Mouse (Mus musculus) retina, postnatal 1 day (tissue): ENCODE data around the gene Mknk1.

Experiments used
- DNase-seq: peaks from one replicate; pipeline ENCODE4 v3.0.0-alpha.2; 2012

Mknk1 gene

DNA sequence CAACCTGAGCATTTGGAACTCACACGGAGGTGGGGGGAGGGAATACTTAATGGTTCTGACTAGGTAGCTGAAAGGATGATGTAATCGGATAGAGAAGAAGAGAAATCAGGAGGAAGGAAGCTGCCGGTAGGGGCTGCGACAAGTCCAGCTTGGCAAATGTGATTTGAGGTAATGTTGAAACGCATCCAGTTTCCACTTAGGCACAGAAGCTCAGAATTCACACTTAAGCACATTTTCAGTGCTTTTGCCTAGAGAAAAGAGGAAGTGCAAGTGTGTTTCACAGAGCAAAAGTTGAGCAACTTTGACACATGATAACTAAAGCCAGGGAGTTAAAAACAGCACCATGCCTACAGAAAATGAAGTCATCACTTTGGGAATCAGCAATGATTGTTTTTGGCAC is 8.4 kb downstream of the Mknk1 start:
- no peak for DNase-seq

DNA sequence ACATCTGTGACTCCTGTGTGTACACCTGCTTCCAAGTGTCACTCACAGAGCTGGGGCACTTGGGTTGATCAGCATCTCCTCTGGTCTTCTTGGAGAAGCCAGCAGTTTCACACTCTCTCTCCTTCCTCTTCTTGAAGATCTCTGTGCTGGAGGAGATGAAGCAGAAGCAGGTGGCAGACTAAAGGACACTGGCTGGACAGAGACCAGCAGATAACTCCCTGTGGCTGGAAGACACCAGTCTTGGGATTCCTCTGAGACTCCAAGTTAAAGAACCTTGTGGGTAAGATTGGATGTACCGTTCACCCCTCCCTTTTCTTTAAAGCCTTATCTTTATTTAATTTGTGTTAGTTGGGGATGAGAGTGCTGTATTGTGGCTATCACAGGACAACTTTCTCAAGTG is 9.1 kb downstream of the Mknk1 start:
- DNase-seq, result no peak

DNA sequence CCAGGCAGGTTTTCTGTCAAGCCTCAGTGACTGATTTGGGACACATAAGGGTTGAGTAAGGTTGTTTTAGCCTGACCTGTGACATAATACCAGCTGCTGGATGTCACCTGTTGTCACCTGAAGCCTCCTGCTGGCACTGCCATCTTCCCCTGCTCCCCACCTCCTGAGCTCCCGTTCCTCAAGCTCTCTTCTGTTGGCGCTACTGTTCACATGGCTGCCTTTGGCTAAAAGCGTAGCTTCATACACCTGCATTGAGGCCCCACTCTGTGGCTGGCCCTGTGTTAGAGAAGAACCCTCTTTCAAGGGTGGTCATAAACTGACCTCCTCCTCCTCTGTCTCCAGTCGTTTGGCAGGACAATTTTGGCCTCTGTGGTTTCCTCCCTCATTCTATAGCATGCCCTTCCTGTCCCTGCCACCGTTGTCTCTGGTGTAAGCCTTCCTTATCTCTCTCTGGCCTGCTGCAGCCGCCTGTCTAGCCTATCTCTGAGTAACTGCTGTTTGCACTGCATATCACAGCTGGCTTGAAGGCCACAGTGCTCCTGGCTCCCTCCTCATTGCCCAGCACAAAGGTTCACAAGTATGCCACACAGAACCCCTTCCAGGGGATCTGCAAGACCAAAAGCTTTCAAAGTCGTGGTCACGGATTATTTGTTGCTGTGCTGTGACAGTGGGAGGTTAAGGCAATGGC is 10.1 kb downstream of the Mknk1 start:
- no peak for DNase-seq

DNA sequence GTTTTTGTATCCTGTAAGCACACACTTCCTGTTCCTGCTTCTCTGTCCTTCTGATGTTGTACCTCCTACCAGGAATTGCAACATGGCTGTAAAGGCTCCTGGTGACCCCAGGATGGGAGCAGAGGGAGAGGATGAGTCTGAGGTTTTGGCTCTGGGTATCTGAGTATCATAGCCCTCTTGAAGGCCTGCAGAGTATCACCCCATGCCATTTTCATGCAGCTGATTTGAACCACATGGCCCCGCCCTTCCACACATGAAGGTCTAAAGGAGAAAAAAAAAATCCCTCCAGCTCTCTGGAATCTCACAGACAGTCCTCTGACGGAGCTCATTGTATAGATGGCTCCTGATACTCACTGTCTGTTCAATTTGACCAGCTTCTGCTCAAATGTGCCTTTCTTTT is 11.1 kb downstream of the Mknk1 start:
- no peak for DNase-seq

DNA sequence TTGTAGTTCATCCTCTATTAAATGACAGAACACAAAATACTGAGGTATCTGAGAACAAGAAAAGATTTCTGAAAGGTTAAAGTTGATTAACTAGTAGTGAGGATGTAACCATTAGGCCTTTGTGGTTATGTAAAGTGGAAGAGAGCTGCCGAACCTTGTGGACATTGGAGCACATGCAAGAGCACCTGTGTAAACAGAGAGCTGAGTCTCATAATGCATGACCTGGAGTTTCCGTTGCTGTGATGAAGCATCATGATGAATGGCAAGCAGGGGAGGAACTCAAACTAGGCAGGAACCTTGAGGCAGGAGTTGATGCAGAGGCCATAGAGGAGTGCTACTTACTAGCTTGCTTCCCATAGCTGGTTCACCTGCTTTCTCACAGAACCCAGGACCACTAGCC is 11.6 kb downstream of the Mknk1 start:
- DNase-seq, result no peak

DNA sequence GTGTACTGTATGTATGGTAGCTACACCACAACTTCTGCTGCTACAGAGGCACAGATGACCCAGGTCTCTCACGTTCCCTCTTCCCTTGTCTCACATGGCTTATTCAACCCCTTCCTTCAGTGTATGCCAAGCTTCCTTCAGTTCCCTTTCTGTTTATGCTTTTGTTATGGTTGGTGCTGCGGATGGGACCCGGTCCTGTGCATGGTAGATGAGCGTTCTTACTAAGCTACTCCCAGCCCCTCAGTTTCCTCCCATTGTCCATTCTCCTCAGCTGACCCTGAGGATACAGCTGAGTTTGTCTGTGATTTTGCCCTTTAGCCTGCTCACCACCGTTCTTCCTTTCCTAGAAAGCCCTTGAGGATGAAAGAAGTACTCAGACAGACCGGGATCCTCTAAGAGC is 12.6 kb downstream of the Mknk1 start:
- no peak for DNase-seq

DNA sequence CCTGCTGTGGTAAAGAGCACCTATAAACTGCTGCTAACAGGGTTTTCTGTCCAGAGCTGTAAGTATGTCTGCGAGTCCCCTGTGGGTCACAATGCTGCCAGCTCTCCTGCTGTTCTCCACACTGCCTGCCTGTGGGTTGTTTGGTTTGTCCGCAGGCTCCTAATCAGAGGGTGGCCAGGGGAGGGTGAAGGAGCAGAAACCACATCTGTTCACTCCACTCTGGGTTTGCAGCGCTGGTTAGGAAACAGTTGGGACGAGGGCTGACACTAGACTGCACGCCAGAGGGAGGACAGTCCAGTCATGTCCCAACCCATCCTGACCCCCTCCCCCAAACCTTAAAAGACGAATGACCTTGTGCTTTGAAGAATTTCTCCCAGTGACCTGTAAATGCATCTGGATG is 16.1 kb downstream of the Mknk1 start:
- no peak for DNase-seq

DNA sequence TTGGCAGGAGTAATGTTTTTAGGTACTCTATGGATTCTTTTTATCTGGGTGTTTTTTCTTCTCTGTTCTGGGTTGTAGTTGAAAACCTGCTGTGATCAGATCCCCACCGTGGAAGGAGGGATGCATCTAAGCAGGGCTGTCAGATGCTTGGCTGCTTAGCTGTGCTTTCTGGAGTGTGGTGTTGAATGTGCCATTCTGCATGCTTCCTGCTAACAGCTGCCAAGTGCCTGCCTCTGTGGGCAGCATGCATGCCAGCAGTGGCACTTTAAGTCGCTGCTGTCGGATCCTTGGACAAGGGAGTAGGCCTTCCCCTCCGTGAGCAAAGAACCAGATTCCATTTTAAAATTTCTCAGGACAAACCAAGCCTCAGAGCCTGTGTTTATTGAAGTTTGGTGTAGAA is 16.6 kb downstream of the Mknk1 start:
- DNase-seq, result no peak

DNA sequence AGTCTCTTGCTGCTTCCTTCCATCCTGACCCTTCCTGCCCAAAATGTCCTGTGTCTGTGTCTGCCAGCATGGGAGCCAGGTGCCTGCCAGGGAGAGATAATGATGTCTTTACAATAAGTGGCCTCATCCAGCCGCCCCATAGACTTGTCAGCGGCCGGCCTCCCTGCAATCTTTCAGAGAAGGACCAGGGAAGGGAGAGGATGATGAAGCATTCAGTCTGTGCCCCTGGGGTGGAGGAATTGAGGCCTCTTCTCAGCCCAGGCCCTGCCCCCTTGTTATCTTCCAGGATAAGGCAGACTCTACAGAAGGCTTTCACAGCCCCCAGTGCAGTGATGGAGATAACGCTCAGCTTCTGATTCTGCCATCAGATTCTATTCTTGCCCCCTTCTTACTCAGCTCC is 17.3 kb downstream of the Mknk1 start:
- no peak for DNase-seq

DNA sequence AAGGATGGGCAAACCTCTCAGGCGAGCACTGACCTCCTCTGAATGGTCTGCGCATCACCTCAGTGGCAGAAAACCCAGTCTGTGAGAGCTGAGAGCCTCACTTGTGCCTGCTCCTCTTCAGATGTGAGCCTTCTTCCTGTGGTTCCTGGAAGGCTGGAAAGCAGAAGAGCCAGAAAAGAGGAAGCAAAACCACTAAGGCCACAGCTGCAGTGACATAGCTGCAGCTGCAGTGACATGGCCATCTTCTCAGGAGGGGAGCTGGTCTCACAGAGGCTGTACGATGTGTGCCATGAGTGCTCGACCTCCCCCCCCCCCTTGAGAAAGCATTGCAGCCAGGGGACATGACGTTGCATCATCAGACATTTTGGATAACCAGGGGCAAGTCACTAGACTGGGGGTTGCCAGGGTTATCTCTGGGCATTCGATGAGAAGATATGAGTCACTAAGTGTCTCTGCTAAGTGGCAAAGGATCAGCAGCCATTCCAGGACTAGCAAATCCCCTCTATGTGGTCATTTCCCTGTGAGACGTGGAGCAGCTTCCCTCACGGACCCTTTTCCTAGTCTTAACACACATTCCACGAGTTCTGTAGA is 18.4 kb downstream of the Mknk1 start:
- no peak for DNase-seq

DNA sequence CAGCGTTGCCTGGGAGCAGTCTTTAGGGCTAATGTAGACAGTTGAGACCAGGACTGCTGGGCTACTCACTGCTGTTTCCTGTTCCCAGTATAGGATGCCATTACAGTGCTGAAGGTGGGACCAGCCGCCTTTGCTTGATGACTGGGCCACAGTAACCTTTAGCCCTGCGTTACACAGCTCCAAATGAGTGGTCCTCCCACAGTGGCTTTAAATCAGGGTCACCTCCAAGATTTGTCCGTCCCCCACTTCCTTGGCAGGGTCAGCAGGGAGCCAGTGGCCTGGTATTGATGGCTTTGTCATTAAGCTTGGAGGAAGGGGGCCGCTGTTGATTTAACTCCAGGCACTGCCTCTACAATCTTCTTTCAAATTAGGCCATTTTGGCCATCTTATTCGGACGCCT is 24.4 kb downstream of the Mknk1 start:
- DNase-seq, result no peak

DNA sequence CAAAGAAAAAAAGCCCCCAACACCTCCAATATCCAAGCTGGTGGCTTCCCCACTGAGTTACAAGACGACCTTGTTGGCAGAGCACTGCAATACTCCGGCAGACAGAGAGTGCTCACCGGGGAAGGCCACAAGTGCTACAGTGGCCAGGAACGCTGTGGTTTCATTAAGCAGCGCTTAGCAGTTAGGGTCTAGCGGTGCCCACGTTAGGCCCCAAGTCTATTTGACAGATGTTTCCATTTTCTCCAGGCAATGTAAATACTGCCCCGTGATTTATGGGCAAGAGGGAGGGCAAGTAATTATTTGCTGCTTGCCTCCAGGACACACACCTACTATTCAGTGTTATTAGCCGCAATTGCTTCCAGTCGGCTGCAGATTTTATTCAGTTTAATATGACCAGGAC is 24.9 kb downstream of the Mknk1 start:
- no peak for DNase-seq

DNA sequence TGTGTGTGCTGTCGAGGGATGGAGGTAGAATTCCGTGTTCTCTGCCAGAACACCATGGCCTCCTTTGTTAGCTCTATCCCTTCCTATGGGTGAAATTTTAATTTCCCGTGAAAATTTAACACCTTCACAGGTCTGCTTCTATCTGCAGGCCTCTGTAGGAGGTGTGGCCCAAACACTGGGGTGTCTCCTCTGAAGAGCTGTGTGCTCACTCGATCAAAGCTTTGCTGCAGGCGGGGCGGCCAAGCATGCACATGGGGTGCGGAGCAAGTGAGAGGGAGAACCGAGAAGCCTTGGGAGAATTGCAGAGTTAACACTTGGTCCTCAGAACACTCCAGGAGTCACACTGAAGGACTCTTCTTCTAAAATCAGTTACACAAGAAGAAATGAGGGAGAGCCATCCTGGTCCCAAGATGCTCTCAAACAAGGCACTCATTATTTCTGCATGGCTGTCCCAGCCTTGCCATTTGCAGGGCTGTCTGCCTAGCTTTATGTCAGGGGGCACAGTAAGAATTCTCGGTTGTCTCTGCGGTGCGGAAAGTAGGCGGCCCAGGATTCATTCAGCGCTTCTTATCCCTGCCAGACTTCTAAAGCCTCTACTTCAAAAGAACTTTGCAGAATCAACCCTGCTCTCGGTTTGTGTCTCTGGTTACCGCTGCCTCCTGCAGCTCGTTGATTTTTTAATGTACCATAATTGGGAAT is 30.7 kb downstream of the Mknk1 start:
- DNase-seq, result peak; percentile 62

DNA sequence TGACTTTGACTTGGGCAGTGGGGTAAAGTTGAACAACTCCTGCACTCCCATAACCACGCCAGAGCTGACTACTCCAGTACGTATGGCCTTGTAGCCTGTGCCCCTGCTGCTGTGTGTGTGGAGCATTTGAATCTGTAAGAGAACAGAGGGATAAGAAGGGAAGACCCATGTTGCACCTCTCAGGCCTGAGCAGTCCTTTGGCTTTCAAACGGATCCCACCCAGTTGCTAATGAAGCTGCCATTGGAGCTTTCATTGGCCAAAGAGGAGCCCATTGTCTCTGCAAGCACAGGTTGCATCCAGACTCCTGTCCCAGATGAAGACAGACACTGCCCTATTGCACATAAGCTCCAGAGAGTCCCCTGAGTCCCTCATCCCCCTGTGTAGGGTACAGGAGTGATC is 34.2 kb downstream of the Mknk1 start:
- no peak for DNase-seq

DNA sequence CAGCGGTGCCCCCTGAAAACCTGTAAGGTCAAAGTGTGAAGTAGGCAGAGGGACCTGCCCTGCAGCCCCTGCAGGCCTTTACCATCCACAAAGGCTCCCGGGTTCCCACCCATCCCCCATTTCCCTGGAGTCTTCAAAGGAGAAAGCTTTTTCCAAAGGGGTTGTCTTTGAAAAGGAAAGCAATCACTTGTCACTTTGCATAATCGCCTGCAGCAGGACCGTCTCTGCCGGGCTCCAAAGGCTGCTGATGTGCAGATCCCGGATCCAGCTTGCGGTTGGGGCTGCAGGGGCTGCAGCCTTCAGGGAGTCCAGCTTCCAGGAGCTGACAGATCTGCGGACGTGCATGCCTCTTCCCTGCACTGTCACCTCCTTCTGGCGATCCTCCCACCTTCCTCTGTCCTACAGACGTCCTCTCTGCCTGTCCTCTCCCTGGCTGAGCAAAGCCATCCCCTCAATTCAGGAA is 39.2 kb downstream of the Mknk1 start:
- DNase-seq, result peak; percentile 71

DNA sequence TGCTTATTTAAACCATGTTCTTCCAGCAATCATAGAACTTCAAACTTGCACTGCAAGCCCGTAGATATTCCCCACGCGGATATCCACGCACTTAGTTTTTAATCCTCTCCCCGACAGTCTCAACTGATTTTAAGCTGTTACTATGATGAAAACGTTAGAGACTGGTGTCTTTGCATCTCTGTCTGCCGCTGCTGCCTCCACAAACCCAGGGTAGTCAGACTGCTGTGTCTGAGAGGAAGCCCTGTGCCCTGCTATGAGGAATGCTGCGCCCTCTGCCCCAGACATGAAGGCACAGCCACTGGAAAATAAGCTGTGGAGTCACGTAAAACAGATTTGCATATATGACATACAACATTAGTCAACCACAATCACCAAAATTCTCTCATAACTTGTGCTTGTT is 39.8 kb downstream of the Mknk1 start:
- DNase-seq, result no peak

DNA sequence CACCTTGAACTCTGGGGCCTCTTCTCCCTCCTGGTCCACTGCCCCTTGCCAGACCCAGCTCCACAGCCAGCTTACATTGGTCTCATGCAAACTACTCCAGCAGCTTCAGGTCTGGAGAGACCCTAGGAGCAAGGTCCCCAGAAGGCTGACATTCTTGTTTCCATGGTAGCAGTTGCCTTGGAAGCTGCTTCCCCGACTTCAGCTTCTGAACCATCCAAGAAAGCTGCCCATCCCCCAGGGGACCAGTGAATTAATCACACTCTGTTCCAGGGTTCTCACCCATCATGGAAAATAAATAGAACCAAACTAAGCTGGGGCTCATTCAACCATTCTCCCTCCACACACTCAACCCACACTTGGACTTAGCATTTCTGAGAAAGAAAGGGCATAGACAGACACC is 42.2 kb downstream of the Mknk1 start:
- peak; percentile 62 for DNase-seq

DNA sequence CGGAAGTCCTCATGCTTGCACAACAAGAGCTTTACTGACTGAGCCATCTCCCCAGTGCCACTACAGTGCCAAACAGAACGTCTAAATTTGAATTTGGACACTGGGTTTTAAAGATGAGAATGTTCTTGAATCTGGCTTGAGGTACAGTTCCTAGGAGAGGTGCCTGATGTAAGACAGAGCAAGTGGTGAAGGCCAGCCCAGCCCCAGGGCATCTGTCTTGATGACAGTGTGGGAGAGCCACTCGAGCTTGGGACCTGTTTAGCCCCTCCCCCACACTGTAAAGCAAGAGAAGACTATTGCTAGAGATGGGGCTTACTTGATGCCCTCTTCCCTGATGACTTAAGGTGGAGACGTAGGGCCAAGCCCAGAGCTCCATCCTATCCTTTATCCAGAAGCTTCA is 43.2 kb downstream of the Mknk1 start:
- DNase-seq, result no peak

DNA sequence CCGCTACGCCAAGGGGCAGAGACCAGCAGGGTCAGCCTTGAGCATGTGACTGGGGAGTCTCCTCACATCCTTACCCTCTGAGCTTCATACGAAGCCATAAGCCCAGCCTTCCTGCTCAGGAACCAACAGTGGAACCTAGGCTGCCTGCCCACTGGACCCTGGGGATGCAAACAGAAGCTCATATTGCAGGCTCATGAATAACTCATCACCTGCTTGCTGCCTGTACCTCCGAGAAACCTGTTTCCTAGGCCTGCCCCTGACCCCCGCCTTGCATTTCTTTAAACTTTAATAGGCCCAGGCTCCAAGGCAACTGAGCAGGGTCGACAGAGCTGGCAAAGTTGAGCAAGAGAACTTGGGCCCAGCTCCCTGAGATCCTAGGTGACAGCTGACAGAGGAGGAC is 45.0 kb downstream of the Mknk1 start, which contains the start of gene Kncn:
Gene Kncn, plus strand, starts transcription at position 379 of the 400 bp plus-strand sequence.
- DNase-seq, result peak; percentile 20

DNA sequence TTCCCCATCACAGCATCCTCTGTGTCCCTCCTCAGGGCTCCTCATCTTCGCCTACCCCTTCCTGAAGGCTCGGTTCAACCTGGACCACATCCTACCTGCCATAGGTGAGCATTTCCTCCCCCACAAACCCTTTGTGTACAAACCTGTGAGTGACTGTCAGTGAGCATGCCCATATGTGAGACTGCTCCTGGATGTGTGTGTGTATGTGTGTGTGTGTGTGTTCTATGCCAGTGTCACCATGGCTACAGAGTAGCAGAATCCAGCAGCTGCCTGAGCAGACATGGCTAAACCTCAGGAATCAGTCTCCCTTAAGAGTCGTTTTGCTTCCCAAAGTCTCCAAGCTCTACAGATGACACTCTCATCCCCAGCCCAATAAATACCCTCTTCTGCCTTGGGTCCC is 46.8 kb downstream of the Mknk1 start:
- DNase-seq, result peak; percentile 30

DNA sequence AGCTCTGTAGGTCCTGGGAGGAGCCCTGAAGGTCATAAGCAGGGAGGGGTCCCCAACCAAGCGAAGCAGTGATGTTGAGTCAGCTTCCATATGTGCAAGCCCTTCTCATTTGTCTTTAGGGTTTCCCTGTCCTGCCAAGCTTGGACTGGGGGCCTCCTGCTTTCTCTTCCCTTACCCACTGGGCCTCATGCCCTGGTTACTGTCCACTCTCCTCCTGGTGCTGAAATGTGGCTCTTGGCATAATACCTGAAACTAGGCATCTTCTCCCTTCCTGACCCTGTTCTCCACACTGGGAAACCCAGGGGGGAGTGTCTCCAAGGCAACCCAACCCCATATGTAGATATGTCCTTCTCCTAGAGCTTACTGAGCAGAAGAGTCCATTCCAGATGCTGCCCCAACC is 47.9 kb downstream of the Mknk1 start:
- no peak for DNase-seq

DNA sequence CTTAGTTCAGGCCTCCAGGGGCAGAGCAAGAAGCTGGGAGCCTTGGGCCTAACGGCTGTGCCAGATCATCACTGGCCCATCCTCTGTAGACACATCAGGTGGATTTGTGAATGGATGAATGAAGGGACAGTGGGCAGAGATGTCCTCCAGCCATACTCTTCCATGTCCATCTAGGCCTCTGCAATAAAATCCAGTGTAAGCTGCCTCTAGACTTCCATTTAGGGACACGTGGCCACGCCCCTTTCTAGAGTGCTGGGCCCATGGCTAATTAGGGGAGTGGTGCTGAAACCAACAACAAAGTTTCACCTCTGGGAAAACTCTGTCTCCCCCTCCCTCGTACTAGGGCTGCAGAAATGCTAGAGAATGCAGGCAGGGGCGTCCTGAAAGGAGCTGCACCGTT is 51.1 kb downstream of the Mknk1 start:
- DNase-seq, result peak; percentile 55

DNA sequence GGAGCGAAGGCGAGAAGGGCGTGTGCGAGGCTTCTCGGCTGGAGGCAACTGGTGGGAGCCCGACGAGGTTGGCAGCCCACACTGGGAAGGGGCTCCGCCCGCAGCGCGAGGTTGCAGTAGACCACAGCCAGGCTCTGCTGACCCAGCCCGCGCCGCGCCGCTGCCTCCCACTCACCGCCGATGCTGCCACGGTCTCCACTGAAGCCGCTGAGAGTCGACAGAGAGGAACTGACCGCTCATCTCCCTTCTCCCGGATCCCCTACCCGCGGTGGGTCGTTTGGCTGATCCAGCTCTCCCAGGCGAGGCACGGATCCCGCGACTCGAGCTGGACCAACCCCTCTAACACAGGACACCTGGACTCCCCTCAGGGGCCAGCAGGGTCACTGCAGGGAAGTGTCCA is 51.6 kb downstream of the Mknk1 start, which contains the start of gene 6430628N08Rik:
Gene 6430628N08Rik, plus strand, starts transcription at position 113 of the 400 bp plus-strand sequence.
- peak; percentile 47 for DNase-seq

DNA sequence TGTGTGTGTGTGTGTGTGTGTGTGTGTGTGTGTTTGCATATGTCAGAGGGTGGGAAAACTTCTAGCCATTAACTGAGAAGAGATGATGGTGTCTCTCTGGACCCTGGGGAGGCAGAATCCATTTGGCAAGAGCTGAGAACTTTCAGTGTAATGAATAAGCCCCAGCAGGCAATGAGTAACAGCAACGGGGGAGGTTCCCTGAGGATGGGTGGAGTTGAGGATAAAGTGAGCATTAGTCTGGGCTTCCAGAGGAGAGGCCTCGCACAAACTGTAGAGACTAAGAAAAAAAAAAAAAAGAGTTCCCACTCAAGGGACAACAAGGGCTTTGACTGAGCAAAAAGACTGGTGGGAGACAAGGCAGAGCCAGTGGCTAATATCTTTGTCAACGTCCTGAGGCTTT is 55.3 kb downstream of the Mknk1 start:
- no peak for DNase-seq
